Mouse (Mus musculus) ES-E14 (cell line): ENCODE data around the gene a.

Source experiments
- CHD2 ChIP-seq: IDR thresholded peaks from 2 replicates; pipeline ENCODE4 v1.6.1; 2014; ENCODE audit warnings: mild to moderate bottlenecking, low read depth, low read length, inconsistent platforms
- HCFC1 ChIP-seq: IDR thresholded peaks from 2 replicates; pipeline ENCODE4 v1.6.1; 2012; ENCODE audit warnings: low read length, inconsistent platforms, borderline replicate concordance; ENCODE audit not compliant: insufficient read depth
- MAFK ChIP-seq: IDR thresholded peaks from 2 replicates; pipeline ENCODE4 v1.6.1; 2014; ENCODE audit warnings: mild to moderate bottlenecking, low read depth, low read length, inconsistent platforms; ENCODE audit not compliant: insufficient read depth
- ZNF384 ChIP-seq: IDR thresholded peaks from 2 replicates; pipeline ENCODE4 v1.6.1; 2012; ENCODE audit warnings: low read depth, low read length, inconsistent platforms

GRCm38 (mm10) chr2:154779648-154780047 lies 11.6 kb upstream of the a start:
- no peak for TF ChIP-seq HCFC1
- TF ChIP-seq MAFK: no peak
- TF ChIP-seq ZNF384: no peak
- no peak for TF ChIP-seq CHD2
